Mouse (Mus musculus): Measurements from ENCODE around the gene Hspbap1. TPM values are rescaled to one million over a fixed set of nuclear protein-coding genes. Genes with fewer than 3 reads are reported as not detected.

The Hspbap1 gene
- polyA plus RNA-seq, 1 experiment, result 5.1 TPM

DNA sequence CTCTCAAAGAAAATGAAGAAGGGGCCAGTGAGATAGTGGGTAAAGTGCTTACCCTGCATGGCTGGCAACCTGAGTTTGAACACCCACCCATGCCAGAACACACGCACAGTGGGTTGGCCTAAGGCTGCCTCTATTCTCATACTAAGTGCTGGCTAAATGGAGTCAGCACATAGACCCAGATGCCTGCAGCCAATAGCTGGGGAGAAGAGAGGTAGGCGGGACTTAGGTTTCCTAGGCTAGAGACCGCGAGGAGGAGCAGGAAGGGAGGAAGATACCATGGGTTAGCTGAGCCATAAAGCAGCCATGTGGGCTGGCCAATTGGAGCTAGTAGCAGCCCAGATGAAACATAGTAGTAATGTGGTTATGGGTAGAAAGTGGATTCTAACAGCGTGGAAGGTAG, 2.4 kb downstream of the Hspbap1 start:
- Histone ChIP-seq H3K9me3 (no peaks in the 10 kb centered on the region), H3K4me3 (replicated peaks) (no peak overlapping the region), H3K36me3 (replicated peaks; ENCODE audit: low read length) (no peaks in the 10 kb centered on the region), H3K4me1 (peaks cover 35% of the 10 kb centered on the region), H3K27me3 (replicated peaks) (peaks cover 25% of the 10 kb centered on the region)
- TF ChIP-seq GATA1 (IDR thresholded peaks at IDR 0.05; ENCODE audit: borderline replicate concordance, low read length) (no peak), FLI1 (IDR thresholded peaks at IDR 0.05; ENCODE audit: low read length) (no peak)

DNA sequence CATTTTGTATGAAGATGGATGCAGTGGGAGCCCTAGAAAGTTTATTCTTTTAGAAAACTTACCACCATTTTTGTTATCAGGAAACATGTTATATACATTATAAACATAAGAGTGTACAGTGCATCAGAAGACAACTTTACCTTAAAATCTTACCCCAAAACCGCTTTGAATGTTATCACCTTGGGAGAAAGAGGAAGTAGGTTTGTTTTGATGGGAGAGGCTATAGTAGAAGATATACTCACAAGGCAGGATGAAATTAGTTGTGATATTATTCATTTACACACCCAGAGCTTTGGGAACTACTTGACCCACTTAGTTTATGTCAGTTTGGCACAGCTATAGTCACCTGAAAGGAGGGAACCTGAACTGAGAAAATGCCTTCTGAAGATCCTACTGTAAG, 5.7 kb downstream of the Hspbap1 start:
- TF ChIP-seq GATA1 (IDR thresholded peaks at IDR 0.05; ENCODE audit: borderline replicate concordance, low read length) (no peak), FLI1 (IDR thresholded peaks at IDR 0.05; ENCODE audit: low read length) (no peak)
- Histone ChIP-seq H3K4me3 (replicated peaks) (no peak overlapping the region), H3K27me3 (replicated peaks) (peaks cover 4% of the 10 kb centered on the region), H3K36me3 (replicated peaks; ENCODE audit: low read length) (no peaks in the 10 kb centered on the region), H3K9me3 (no peaks in the 10 kb centered on the region), H3K4me1 (peaks cover 10% of the 10 kb centered on the region)

DNA sequence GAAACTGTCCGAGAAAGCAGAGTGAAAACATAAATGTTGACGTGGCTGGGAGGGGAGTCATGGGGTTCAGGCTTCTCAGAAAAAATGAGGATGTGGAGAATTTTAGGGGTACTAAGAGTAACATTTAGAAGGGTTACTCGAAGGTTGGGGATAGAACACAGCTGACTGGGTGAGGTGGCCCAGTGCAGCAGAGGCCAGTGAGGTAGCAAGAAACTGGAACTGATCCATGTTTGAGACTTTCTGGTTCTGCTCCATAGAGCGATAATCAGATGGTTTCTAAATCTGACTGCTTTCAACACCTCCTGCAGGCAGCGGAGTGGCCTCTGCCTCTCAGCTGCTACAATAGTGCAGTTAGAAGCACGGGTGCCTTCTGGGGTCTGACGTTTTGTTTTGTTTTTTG, 6.6 kb downstream of the Hspbap1 start:
- peaks cover 4% of the 10 kb centered on the region for H3K27me3 ChIP-seq (replicated peaks)
- no peaks in the 10 kb centered on the region for H3K9me3 ChIP-seq
- TF ChIP-seq GATA1 (IDR thresholded peaks at IDR 0.05; ENCODE audit: borderline replicate concordance, low read length) (no peak), FLI1 (IDR thresholded peaks at IDR 0.05; ENCODE audit: low read length) (no peak)
- no peak overlapping the region for H3K4me3 ChIP-seq (replicated peaks)
- H3K36me3 ChIP-seq (replicated peaks; ENCODE audit: low read length), result no peaks in the 10 kb centered on the region
- peaks cover 8% of the 10 kb centered on the region for H3K4me1 ChIP-seq

DNA sequence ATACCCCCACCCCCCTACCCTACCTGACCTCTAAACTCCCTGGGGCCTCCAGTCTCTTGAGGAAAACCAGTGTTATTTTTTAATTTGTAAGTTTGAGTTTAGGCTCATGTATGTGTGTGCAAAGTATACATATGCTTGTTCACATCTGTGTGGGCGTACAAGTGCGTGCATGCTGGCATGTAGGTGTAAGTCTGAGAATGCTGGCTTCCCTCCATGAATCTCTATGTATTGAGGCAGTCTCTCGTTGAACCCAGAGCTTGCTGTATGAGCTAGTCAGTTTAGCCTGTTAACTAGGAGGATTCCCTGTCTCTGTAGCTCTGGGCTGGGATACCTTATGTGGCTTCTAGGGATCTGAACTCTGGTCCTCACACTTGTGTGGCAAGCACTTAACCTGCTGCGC, 7.6 kb downstream of the Hspbap1 start:
- H3K36me3 ChIP-seq (replicated peaks; ENCODE audit: low read length), result no peaks in the 10 kb centered on the region
- peaks cover 4% of the 10 kb centered on the region for H3K27me3 ChIP-seq (replicated peaks)
- H3K4me1 ChIP-seq, result peaks cover under 1% of the 10 kb centered on the region
- TF ChIP-seq GATA1 (IDR thresholded peaks at IDR 0.05; ENCODE audit: borderline replicate concordance, low read length) (no peak), FLI1 (IDR thresholded peaks at IDR 0.05; ENCODE audit: low read length) (no peak)
- H3K4me3 ChIP-seq (replicated peaks), result no peak overlapping the region
- H3K9me3 ChIP-seq, result no peaks in the 10 kb centered on the region

DNA sequence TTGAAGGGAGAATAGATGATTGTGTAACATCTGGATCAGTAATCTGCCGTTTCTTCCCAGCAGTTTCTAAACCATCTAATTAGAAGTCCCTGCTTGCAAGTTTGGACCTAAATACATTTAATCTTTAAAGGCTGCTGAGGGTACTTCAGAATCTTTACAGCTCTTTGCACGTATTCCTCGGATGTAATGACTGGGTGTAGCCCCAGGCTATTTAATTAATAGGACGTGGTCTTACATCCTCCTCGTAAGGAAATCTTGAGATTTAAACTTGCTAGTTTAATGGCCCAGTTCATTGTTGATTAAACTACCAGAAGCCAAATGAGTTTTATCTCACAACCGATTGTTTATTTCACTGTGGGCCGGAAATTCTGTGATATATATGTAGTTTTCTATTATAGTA, 9.5 kb downstream of the Hspbap1 start:
- Histone ChIP-seq H3K9me3 (no peaks in the 10 kb centered on the region), H3K4me3 (replicated peaks) (no peak overlapping the region), H3K4me1 (no peaks in the 10 kb centered on the region), H3K36me3 (replicated peaks; ENCODE audit: low read length) (no peaks in the 10 kb centered on the region), H3K27me3 (replicated peaks) (peaks cover 5% of the 10 kb centered on the region)
- TF ChIP-seq GATA1 (IDR thresholded peaks at IDR 0.05; ENCODE audit: borderline replicate concordance, low read length) (no peak), FLI1 (IDR thresholded peaks at IDR 0.05; ENCODE audit: low read length) (no peak)

DNA sequence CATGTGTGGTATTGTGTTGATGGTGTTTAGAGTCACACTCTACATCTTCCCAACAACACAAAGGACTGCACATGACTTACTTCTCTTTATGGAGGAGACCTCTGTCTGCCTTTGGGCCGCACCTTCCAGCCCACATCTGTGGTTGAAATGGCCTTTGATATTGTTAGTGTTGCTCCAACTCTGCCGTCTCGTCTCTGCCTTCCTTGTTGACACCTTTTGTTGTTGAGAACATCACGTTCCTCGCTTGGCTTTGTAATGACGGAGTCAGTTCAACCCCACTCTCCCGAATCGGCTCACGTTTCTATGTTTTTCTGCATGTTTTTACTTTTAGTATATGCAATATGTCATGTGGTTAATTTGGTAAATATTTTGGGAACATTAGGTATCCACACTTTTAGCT, 10.9 kb downstream of the Hspbap1 start:
- Histone ChIP-seq H3K4me3 (replicated peaks) (no peak overlapping the region), H3K27me3 (replicated peaks) (peaks cover 5% of the 10 kb centered on the region), H3K9me3 (no peaks in the 10 kb centered on the region), H3K36me3 (replicated peaks; ENCODE audit: low read length) (no peaks in the 10 kb centered on the region), H3K4me1 (no peaks in the 10 kb centered on the region)
- no peak for TF ChIP-seq FLI1 (IDR thresholded peaks at IDR 0.05; ENCODE audit: low read length)
- TF ChIP-seq GATA1 (IDR thresholded peaks at IDR 0.05; ENCODE audit: borderline replicate concordance, low read length), result no peak

DNA sequence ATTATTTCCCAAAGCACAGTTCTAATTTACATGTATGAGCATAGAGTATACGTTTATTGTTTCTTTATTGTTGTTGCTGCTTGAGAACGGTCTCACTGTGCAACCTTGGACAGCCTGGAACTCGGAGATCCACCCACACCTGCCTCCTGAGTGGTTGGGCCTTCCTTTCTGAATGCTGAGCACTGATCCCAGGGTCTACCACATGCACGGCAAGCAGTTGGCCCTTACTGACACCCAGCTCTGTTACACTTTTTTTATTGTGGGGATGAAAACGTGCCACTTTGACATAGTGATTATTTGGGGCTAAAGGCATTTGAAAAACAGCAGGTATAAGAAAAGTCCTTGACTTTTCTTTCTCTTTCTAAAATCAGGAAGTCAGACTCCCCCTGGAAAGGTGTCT, 11.5 kb downstream of the Hspbap1 start:
- Histone ChIP-seq H3K4me3 (replicated peaks) (no peak overlapping the region), H3K9me3 (no peaks in the 10 kb centered on the region), H3K36me3 (replicated peaks; ENCODE audit: low read length) (no peaks in the 10 kb centered on the region), H3K27me3 (replicated peaks) (peaks cover 5% of the 10 kb centered on the region), H3K4me1 (no peaks in the 10 kb centered on the region)
- TF ChIP-seq FLI1 (IDR thresholded peaks at IDR 0.05; ENCODE audit: low read length), result no peak
- no peak for TF ChIP-seq GATA1 (IDR thresholded peaks at IDR 0.05; ENCODE audit: borderline replicate concordance, low read length)

DNA sequence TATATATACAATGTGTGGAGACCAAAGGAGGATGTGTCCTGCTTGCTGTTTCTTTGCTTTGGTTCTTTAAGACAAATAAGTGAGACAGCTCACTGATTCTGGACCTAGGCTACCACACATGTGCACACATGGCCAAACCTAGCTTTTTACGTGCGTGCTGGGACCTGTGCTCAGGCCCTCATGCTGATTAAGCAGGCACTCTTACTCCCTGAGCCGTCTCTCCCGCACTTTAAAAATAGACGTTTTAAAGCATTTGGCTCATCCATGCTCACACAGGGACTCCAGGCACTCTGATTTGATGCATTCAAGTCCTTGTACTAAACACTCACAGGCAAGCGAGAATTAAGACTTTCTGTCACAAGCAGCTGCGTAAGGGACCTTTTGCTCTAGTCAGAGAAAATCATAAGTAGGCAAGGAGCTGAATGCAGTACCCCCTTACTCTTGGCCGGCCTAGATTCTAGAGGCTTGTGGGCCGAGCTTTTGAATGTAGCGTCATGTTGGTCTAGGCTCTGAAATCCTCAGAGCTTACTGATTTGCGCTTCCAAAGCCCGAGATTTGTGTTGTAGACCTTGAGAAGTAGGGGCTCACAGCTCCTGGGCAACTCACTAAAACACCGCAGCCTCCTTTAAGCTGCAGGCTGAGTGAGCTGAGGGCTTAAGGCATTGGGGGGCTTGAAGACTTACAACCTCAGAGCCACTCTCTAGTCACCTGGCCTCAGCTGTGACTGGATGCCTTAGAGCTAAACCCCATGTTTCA, 12.5 kb downstream of the Hspbap1 start:
- Histone ChIP-seq H3K27me3 (replicated peaks) (peaks cover 5% of the 10 kb centered on the region), H3K9me3 (no peaks in the 10 kb centered on the region), H3K4me3 (replicated peaks) (no peak overlapping the region), H3K4me1 (no peaks in the 10 kb centered on the region), H3K36me3 (replicated peaks; ENCODE audit: low read length) (no peaks in the 10 kb centered on the region)
- TF ChIP-seq FLI1 (IDR thresholded peaks at IDR 0.05; ENCODE audit: low read length), result no peak
- no peak for TF ChIP-seq GATA1 (IDR thresholded peaks at IDR 0.05; ENCODE audit: borderline replicate concordance, low read length)

DNA sequence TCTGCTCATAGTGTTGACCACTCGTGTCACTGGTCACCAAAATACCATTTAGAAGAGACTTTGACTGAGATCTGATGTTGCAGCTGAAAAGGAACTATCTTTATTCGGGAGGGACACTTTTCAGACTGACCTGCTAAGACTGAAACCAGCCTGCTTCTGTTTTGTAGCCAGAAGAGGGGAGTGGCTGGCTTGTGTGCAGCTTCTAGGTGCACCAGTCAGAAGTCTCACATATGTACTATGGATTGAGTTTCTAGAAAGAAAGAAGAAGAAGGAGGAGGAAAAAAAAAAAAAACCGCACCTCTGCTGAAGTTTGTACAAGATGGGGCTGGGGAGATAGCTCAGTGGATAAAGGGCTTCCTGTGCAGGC, 13.0 kb downstream of the Hspbap1 start:
- Histone ChIP-seq H3K9me3 (no peaks in the 10 kb centered on the region), H3K36me3 (replicated peaks; ENCODE audit: low read length) (no peaks in the 10 kb centered on the region), H3K4me3 (replicated peaks) (no peak overlapping the region), H3K4me1 (no peaks in the 10 kb centered on the region), H3K27me3 (replicated peaks) (peaks cover 3% of the 10 kb centered on the region)
- TF ChIP-seq FLI1 (IDR thresholded peaks at IDR 0.05; ENCODE audit: low read length) (no peak), GATA1 (IDR thresholded peaks at IDR 0.05; ENCODE audit: borderline replicate concordance, low read length) (no peak)

DNA sequence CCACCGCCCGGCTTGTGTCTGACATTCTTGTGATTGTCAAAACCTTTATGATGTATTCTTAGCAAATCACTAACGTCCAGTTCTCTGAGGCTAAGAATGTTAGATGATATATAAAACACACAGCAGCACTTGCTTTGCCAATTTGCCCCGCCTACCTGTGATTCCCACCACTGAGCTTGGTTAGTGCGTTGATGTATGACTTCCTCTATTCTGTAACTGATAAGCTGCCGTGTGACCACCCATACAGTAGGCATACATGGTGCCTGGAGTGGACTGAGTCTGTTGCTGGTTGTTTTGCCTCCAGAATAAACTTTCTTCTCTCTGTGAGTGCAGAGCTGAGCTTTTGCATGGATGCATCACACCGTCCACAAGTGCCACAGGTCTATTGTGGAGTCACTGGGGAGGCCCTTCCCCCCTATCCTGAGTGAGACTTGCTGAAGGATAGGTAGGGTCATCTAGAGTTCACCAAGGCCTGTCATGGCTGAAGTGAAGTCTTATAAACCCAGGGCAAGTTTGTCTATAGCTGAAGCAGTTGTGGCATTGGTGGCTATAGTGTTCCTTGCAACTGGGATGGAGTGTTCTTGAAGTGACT, 14.1 kb downstream of the Hspbap1 start:
- peaks cover 3% of the 10 kb centered on the region for H3K27me3 ChIP-seq (replicated peaks)
- H3K9me3 ChIP-seq, result no peaks in the 10 kb centered on the region
- no peak overlapping the region for H3K4me3 ChIP-seq (replicated peaks)
- no peaks in the 10 kb centered on the region for H3K36me3 ChIP-seq (replicated peaks; ENCODE audit: low read length)
- no peaks in the 10 kb centered on the region for H3K4me1 ChIP-seq
- TF ChIP-seq GATA1 (IDR thresholded peaks at IDR 0.05; ENCODE audit: borderline replicate concordance, low read length), result no peak
- TF ChIP-seq FLI1 (IDR thresholded peaks at IDR 0.05; ENCODE audit: low read length), result no peak
